Mouse (Mus musculus) cerebellum, adult 2 months (tissue): ENCODE results near the gene Tctn1. TPM values are rescaled to one million over a fixed set of nuclear protein-coding genes. Genes with fewer than 3 reads are reported as not detected.
A peak's percentile ranks its signal among the peaks of the same experiment; 100 is the strongest.

ENCODE experiments used
- DNase-seq, 2 experiments: peaks; one replicate each; pipeline ENCODE4 v3.0.0; 2021
- H3K27ac ChIP-seq: fragments of 200-500 bp; 2 replicates; pipeline ENCODE4 v1.5.1; 2012; ENCODE audit warnings: low read length, control low read depth, inconsistent platforms; ENCODE audit not compliant: insufficient read depth
- H3K27me3 ChIP-seq: fragments of 200-500 bp; 2 replicates; pipeline ENCODE4 v1.6.1; 2012; ENCODE audit warnings: inconsistent platforms, mild to moderate bottlenecking, low read length, moderate library complexity; ENCODE audit not compliant: control insufficient read depth, insufficient read depth
- H3K4me1 ChIP-seq: fragments of 200-500 bp; 2 replicates; pipeline ENCODE4 v1.6.1; 2011; ENCODE audit warnings: low read length; ENCODE audit not compliant: control insufficient read depth, insufficient read depth
- H3K4me3 ChIP-seq: fragments of 200-500 bp; replicated peaks from 2 replicates; pipeline ENCODE3; 2011; ENCODE audit warnings: mild to moderate bottlenecking, low read depth, low read length, control low read depth; ENCODE audit not compliant: insufficient read depth
- CTCF ChIP-seq: fragments of 200-500 bp; IDR thresholded peaks from 2 replicates; pipeline ENCODE4 v1.5.1; 2011; ENCODE audit warnings: low read depth, mild to moderate bottlenecking, control low read depth, low read length, moderate library complexity, borderline replicate concordance; ENCODE audit not compliant: insufficient read depth
- POLR2A ChIP-seq: fragments of 200-500 bp; IDR thresholded peaks from 2 replicates; pipeline ENCODE4 v1.6.1; 2011; ENCODE audit warnings: low read length, control low read depth, borderline replicate concordance; ENCODE audit not compliant: insufficient read depth
- WGBS: fragments of 180-500 bp; shearing (Covaris S2); methylation state at CpG from one replicate; pipeline ENCODE4 v1.1.7; 2018; 5-methylcytosine and 5-hydroxymethylcytosine counted together
- polyA plus RNA-seq: library from polyadenylated mRNA; depleted of rRNA; stranded (reverse); fragments of >200 nt; gene quantifications from 2 replicates; pipeline ENCODE4 v1.2.3, GENCODE M21; 2012

Tctn1 gene
- polyA plus RNA-seq, 1 experiment: 29.2 TPM

GRCm38 (mm10) chr5:122291553-122292339 is 27.5 kb upstream of the Tctn1 start:
- WGBS: 60% methylated on average over 17 of the region's 17 CpGs
- Histone ChIP-seq H3K4me1 (peaks cover 32% of the 10 kb centered on the region), H3K4me3 (no peak overlapping the region), H3K27ac (no peak overlapping the region), H3K27me3 (no peaks in the 10 kb centered on the region)
- TF ChIP-seq CTCF (no peak), POLR2A (no peak)
- DNase-seq: no peak

- TF ChIP-seq POLR2A (no peak), CTCF (no peak)
- no peak for DNase-seq
- H3K27me3 ChIP-seq: no peaks in the 10 kb centered on the region
- peaks cover 32% of the 10 kb centered on the region for H3K4me1 ChIP-seq
- H3K27ac ChIP-seq: no peak overlapping the region
- 35% methylated on average over 6 of the region's 6 CpGs for WGBS
- H3K4me3 ChIP-seq: no peak overlapping the region
Observed at GRCm38 (mm10) chr5:122291149-122291548, 26.9 kb upstream of the Tctn1 start.

GRCm38 (mm10) chr5:122288147-122288811 is 24.0 kb upstream of the Tctn1 start:
- H3K4me3 ChIP-seq: no peak overlapping the region
- TF ChIP-seq POLR2A: no peak
- TF ChIP-seq CTCF: no peak
- DNase-seq: no peak
- WGBS: 29% methylated on average over 4 of the region's 4 CpGs
- H3K4me1 ChIP-seq: peaks cover 18% of the 10 kb centered on the region
- H3K27me3 ChIP-seq: no peaks in the 10 kb centered on the region
- H3K27ac ChIP-seq: no peak overlapping the region

GRCm38 (mm10) chr5:122287026-122287425 is 22.8 kb upstream of the Tctn1 start:
- no peaks in the 10 kb centered on the region for H3K27me3 ChIP-seq
- H3K4me3 ChIP-seq: no peak overlapping the region
- H3K4me1 ChIP-seq: peaks cover 18% of the 10 kb centered on the region
- TF ChIP-seq CTCF: no peak
- no peak for TF ChIP-seq POLR2A
- DNase-seq: no peak
- WGBS: 63% methylated on average over 4 of the region's 4 CpGs
- H3K27ac ChIP-seq: no peak overlapping the region

- WGBS: 62% methylated on average over 10 of the region's 10 CpGs
- Histone ChIP-seq H3K27ac (no peak overlapping the region; the same call in 1 of the 2 replicates), H3K4me3 (peak overlapping the region; percentile 28), H3K4me1 (peaks cover 14% of the 10 kb centered on the region), H3K27me3 (no peaks in the 10 kb centered on the region)
- TF ChIP-seq CTCF (no peak), POLR2A (no peak)
- DNase-seq: no peak
Observed at GRCm38 (mm10) chr5:122286191-122286590, 21.9 kb upstream of the Tctn1 start.

GRCm38 (mm10) chr5:122285767-122286150 is 21.5 kb upstream of the Tctn1 start:
- Histone ChIP-seq H3K4me1 (peaks cover 11% of the 10 kb centered on the region), H3K27me3 (no peaks in the 10 kb centered on the region), H3K27ac (peak overlapping the region; percentile 39; the same call in 1 of the 2 replicates), H3K4me3 (peak overlapping the region; percentile 78)
- TF ChIP-seq POLR2A (no peak), CTCF (no peak)
- DNase-seq: no peak
- 35% methylated on average over 7 of the region's 7 CpGs for WGBS

- TF ChIP-seq CTCF (no peak; the same call in 1 of the 2 replicates), POLR2A (0 out of 2 replicates have a peak, but pooled peaks have one; percentile 8)
- H3K4me1 ChIP-seq: peaks cover 11% of the 10 kb centered on the region
- peak overlapping the region; percentile 39 for H3K27ac ChIP-seq
- under 1% methylated on average over 34 of the region's 34 CpGs for WGBS
- DNase-seq: peak; percentile 77
- peak overlapping the region; percentile 78 for H3K4me3 ChIP-seq
- no peaks in the 10 kb centered on the region for H3K27me3 ChIP-seq
Observed at GRCm38 (mm10) chr5:122285029-122285766, 20.9 kb upstream of the Tctn1 start.
